Mouse (Mus musculus) embryonic facial prominence, embryonic 12.5 days (tissue): ENCODE results near the gene Calm3. TPM values are rescaled to one million over a fixed set of nuclear protein-coding genes. Genes with fewer than 3 reads are reported as not detected.
A peak's percentile ranks its signal among the peaks of the same experiment; 100 is the strongest.
"Not testable (repeated sequence)": the region's sequence is repeated elsewhere in the genome, so short reads cannot be mapped to it uniquely, and the experiment has no call there.

Source experiments
- ATAC-seq: fragments of 200-750 bp; cut with Nextera tagmentation; 2 replicates; pipeline ENCODE4 v1.8.0; 2017; ENCODE audit not compliant: insufficient number of reproducible peaks, insufficient read depth, low FRiP score, low TSS enrichment
- H3K27ac ChIP-seq: fragments of 300-500 bp; sonication (generic); 2 replicates; pipeline ENCODE4 v1.5.1; 2016; ENCODE audit warnings: mild to moderate bottlenecking
- H3K27me3 ChIP-seq: fragments of 300-500 bp; sonication (generic); 2 replicates; pipeline ENCODE4 v1.6.1; 2016; ENCODE audit warnings: mild to moderate bottlenecking, moderate library complexity
- H3K36me3 ChIP-seq: fragments of 300-500 bp; sonication (generic); 2 replicates; pipeline ENCODE4 v1.6.1; 2016; ENCODE audit warnings: mild to moderate bottlenecking
- H3K4me1 ChIP-seq: fragments of 300-500 bp; sonication (generic); 2 replicates; pipeline ENCODE4 v1.6.1; 2016
- H3K4me2 ChIP-seq: fragments of 300-500 bp; sonication (generic); replicated peaks from 2 replicates; pipeline ENCODE4 v1.6.1; 2016; ENCODE audit warnings: mild to moderate bottlenecking, moderate library complexity
- H3K4me3 ChIP-seq: fragments of 300-500 bp; sonication (generic); 2 replicates; pipeline ENCODE4 v1.5.1; 2016; ENCODE audit warnings: mild to moderate bottlenecking
- H3K9ac ChIP-seq: fragments of 300-500 bp; sonication (generic); 2 replicates; pipeline ENCODE4 v1.6.1; 2016; ENCODE audit warnings: mild to moderate bottlenecking, moderate library complexity
- H3K9me3 ChIP-seq: fragments of 300-500 bp; sonication (generic); 2 replicates; pipeline ENCODE4 v1.6.1; 2016; ENCODE audit warnings: mild to moderate bottlenecking, moderate library complexity
- WGBS: fragments of 180-500 bp; shearing (Covaris S2); methylation state at CpG from one replicate; pipeline ENCODE4 v1.1.7; 2016; 5-methylcytosine and 5-hydroxymethylcytosine counted together
- polyA plus RNA-seq: library from polyadenylated mRNA; unstranded; fragments of >200 nt; fragmentation: Nextera tagmentation; extraction: Ambion mirVana; gene quantifications from 2 replicates; pipeline ENCODE4 v1.2.1, GENCODE M21; 2016

The Calm3 gene
- polyA plus RNA-seq, result 123 and 134 TPM in 2 replicates

DNA sequence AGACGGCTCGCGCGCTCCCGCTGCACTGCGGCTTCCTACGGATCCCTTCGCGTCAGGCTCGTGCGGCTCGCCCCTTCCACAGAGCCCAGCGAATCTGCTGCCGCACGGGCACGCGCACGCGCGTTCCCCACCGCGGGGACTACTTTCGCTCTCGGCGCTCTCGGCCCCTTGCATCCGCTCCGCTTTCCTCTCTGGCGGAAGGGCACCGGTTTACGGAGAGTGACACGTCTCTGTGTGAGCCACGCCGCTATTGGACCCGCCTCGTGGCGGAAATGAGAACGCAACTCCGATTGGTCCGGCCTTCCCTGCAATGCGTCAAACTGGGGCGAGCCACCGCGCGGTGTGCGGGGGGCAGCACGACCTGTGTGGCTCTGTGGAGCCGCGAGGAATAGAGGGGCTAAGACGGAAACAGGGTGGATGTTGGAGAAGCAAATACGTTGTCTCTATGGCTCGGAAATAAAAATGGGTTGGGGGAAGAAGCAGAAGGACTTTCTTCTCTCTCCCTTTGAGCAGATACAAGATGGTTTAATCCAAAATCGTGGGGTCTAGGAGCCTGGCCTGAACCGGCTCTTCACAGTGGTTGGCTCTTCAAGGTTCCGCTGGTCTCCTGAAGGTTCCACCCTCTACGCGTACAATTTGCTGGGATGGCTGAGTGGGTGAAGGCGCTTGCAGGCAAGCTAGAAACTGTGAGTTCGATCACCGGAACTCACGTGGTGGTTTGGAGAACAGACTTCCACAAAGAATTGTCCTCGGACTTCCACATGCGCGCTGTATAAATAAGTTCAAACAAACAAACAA lies at the start of gene Calm3:
TSS of gene Calm3 (minus strand) at position 78 of the 798 bp plus-strand sequence.
- Histone ChIP-seq H3K9me3 (no peaks in the 10 kb centered on the region), H3K4me3 (peak within 1 kb of the TSS; percentile 96), H3K27me3 (no peaks in the 10 kb centered on the region), H3K4me2 (peak within 1 kb of the TSS; percentile 88), H3K27ac (peak within 1 kb of the TSS; percentile 97), H3K36me3 (peaks cover 4% of the 10 kb centered on the region), H3K4me1 (peaks cover 38% of the 10 kb centered on the region), H3K9ac (peak within 1 kb of the TSS; percentile 97)
- 2% methylated on average over 64 of the region's 64 CpGs for WGBS
- peak; percentile 87 for ATAC-seq

GRCm38 (mm10) chr7:16971160-16971559 lies 47.2 kb upstream of the Calm3 start:
- Histone ChIP-seq H3K4me3 (no peak overlapping the region), H3K9me3 (no peaks in the 10 kb centered on the region), H3K27ac (no peak overlapping the region), H3K36me3 (no peaks in the 10 kb centered on the region), H3K9ac (no peak overlapping the region), H3K4me2 (no peak overlapping the region), H3K4me1 (no peaks in the 10 kb centered on the region), H3K27me3 (no peaks in the 10 kb centered on the region)
- no peak for ATAC-seq
- 83% methylated on average over 3 of the region's 3 CpGs for WGBS

DNA sequence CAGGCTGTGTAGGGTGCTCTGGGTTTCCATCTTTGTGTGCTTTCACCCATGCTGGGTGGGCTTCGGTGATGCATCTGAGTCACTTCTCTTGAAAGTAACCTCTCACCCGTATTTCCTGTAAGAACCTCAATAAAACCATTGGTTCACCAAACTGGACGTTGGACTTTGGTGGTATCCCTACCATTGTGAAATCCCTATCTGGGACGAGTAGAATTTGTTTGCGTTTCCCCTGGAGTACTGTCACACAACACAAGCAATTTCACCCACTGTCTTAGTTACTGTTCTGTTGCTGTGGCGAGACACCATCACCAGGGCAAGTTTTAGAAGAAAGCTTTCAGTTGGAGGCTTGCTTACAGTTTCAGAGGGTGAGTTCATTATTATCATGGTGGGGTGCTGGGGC lies 44.5 kb upstream of the Calm3 start:
- Histone ChIP-seq H3K27me3 (no peaks in the 10 kb centered on the region), H3K27ac (no peak overlapping the region), H3K4me2 (no peak overlapping the region), H3K4me3 (no peak overlapping the region), H3K4me1 (no peaks in the 10 kb centered on the region), H3K9me3 (no peaks in the 10 kb centered on the region), H3K9ac (no peak overlapping the region), H3K36me3 (no peaks in the 10 kb centered on the region)
- 85% methylated on average over 6 of the region's 6 CpGs for WGBS
- ATAC-seq, result no peak

DNA sequence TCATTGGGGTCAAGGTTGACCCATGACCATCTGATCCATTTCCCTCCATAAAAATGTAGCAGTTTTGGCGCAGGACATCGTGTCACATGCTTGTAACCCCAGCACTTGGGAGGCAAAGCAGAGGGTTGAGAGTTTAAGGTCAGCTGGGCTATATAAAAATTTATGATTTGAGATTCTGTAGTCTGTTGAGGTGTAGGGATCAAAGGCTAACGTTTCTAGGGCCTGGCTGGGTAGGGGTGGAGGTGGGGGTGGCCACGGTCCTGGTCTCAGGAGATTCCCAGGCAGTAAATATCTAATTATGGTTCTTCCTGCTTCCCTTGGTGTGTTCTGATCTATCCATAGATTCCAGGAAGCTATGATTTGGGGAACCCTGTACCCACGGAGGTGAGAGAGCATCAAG lies 37.8 kb upstream of the Calm3 start:
- H3K4me1 ChIP-seq, result peaks cover 4% of the 10 kb centered on the region
- no peak overlapping the region for H3K27ac ChIP-seq
- H3K9me3 ChIP-seq, result no peaks in the 10 kb centered on the region
- no peak overlapping the region for H3K4me3 ChIP-seq
- H3K4me2 ChIP-seq, result no peak overlapping the region
- H3K9ac ChIP-seq, result no peak overlapping the region
- no peaks in the 10 kb centered on the region for H3K36me3 ChIP-seq
- 74% methylated on average over 5 of the region's 5 CpGs for WGBS
- no peaks in the 10 kb centered on the region for H3K27me3 ChIP-seq
- no peak for ATAC-seq

- Histone ChIP-seq H3K4me2 (peak within 1 kb of the TSS; percentile 43), H3K9me3 (no peaks in the 10 kb centered on the region), H3K4me3 (0 out of 2 replicates have a peak within 1 kb of the TSS, but pooled peaks have one; percentile 19), H3K4me1 (peaks cover 4% of the 10 kb centered on the region), H3K9ac (no peak within 1 kb of the TSS), H3K27me3 (no peaks in the 10 kb centered on the region), H3K27ac (no peak within 1 kb of the TSS), H3K36me3 (no peaks in the 10 kb centered on the region)
- WGBS, result 21% methylated on average over 17 of the region's 17 CpGs
- peak; percentile 80 for ATAC-seq
Observed at GRCm38 (mm10) chr7:16959539-16960187, 35.7 kb upstream of the Calm3 start, which contains the start of gene Pnmal1. Gene Pnmal1, plus strand, starts transcription at chr7:16959679.

DNA sequence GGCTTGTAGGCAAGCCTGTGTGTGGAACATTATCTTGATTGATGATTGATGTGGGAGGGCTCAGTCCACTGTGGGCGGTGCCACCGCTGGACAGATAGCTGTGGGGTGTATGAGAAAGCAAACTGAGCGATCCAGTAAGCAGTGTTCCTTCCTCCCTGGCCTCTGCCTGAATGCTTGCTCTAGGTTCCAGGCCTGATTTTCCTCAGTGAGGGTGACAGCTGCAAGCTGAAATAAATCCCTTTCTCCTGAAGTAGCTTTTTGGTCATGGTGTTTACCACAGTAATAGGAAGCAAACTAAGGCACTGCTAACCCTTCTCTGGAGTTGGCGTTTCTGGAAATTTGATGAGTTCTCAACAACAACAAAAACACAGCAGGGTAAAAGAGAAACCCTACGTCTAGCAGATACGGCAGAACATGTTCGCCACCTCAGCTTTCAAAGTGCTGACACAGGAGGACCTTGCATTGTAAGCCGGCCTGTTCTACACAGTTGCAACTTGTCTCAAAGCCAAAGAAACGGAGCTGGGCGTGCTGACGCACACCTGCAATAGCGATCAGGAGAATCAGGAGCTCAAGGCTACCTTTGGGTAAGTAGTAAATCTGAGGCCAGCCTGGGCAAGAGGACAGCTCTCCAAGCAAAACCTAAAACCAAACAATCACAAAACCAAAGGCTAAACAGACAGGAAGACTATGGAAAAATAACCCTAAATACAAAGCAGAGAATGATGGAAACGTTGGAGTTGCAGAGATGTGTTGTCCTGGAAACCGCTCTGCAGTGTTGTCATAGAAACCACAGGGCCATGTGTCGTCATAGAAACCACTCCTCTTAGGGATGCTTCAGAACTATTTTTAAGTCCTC lies 32.7 kb upstream of the Calm3 start:
- no peaks in the 10 kb centered on the region for H3K36me3 ChIP-seq
- H3K9ac ChIP-seq, result no peak overlapping the region
- H3K27ac ChIP-seq, result no peak overlapping the region
- no peaks in the 10 kb centered on the region for H3K27me3 ChIP-seq
- no peak overlapping the region for H3K4me3 ChIP-seq
- H3K4me1 ChIP-seq, result peaks cover 4% of the 10 kb centered on the region
- WGBS, result 71% methylated on average over 15 of the region's 15 CpGs
- no peak for ATAC-seq
- no peaks in the 10 kb centered on the region for H3K9me3 ChIP-seq
- H3K4me2 ChIP-seq, result no peak overlapping the region

- Histone ChIP-seq H3K4me2 (no peak overlapping the region), H3K27ac (no peak overlapping the region), H3K4me1 (peaks cover 6% of the 10 kb centered on the region), H3K9ac (no peak overlapping the region), H3K4me3 (no peak overlapping the region), H3K36me3 (no peaks in the 10 kb centered on the region), H3K27me3 (no peaks in the 10 kb centered on the region), H3K9me3 (no peaks in the 10 kb centered on the region)
- no peak for ATAC-seq
- WGBS, result 82% methylated on average over 4 of the region's 4 CpGs
Observed at GRCm38 (mm10) chr7:16955712-16956111, 31.8 kb upstream of the Calm3 start.

GRCm38 (mm10) chr7:16953776-16954175 lies 29.9 kb upstream of the Calm3 start:
- 64% methylated on average over 2 of the region's 2 CpGs for WGBS
- peaks cover 11% of the 10 kb centered on the region for H3K27me3 ChIP-seq
- not testable (repeated sequence) for H3K36me3 ChIP-seq, H3K9me3 ChIP-seq, H3K4me1 ChIP-seq, H3K27ac ChIP-seq, ATAC-seq, H3K4me3 ChIP-seq, H3K9ac ChIP-seq, H3K4me2 ChIP-seq

DNA sequence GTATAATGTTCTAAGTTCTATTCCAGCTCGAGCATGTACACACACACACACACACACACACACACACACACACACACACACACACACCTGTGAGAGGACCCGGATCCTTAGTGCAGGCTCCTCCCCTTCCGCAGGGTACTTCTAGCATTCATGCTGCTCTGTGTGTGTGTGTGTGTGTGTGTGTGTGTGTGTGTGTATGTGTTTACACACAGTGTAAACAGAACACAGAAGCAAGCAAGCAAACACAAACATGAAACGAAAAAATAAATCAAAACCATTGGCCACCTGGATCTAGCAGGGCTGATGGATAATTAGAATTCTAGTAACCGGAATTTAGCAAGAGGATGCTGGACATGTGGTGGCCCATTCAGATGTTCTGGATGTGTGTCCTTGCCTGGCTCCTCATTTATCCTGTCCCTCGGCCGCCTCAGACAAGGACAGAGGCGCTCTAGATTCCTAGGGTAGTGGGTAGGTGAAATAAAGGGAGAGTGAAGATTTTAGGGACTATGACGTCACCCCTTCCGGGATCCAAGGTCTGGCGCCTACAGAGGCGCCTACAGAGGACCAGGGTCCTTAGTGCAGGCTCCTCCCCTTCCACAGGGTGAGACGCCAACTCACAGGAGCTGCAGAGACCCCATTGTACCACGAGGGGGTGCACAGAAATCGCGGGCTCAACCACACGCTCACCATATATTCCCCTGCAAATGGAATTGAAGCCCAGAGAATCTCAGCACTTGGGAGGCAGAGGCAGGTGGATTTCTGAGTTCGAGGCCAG lies 27.1 kb upstream of the Calm3 start:
- Histone ChIP-seq H3K36me3 (no peaks in the 10 kb centered on the region), H3K4me2 (no peak overlapping the region), H3K27ac (no peak overlapping the region), H3K4me3 (no peak overlapping the region), H3K9ac (no peak overlapping the region), H3K27me3 (peaks cover 38% of the 10 kb centered on the region), H3K9me3 (no peaks in the 10 kb centered on the region), H3K4me1 (peaks cover 34% of the 10 kb centered on the region)
- no peak for ATAC-seq
- 26% methylated on average over 18 of the region's 18 CpGs for WGBS

GRCm38 (mm10) chr7:16949908-16950841 lies 26.3 kb upstream of the Calm3 start:
- H3K4me2 ChIP-seq, result peak overlapping the region; percentile 59
- no peaks in the 10 kb centered on the region for H3K9me3 ChIP-seq
- H3K36me3 ChIP-seq, result no peaks in the 10 kb centered on the region
- 10% methylated on average over 29 of the region's 29 CpGs for WGBS
- H3K4me1 ChIP-seq, result peaks cover 37% of the 10 kb centered on the region
- H3K27ac ChIP-seq, result no peak overlapping the region
- peak overlapping the region; percentile 42; the same call in 1 of the 2 replicates for H3K9ac ChIP-seq
- H3K27me3 ChIP-seq, result peaks cover 47% of the 10 kb centered on the region
- peak; percentile 13; the same call in 1 of the 2 replicates for ATAC-seq
- H3K4me3 ChIP-seq, result peak overlapping the region; percentile 34
